Mouse (Mus musculus): Measurements from ENCODE around the gene Ccdc73. TPM values are rescaled to one million over a fixed set of nuclear protein-coding genes. Genes with fewer than 3 reads are reported as not detected.
"Not testable (repeated sequence)": the region's sequence is repeated elsewhere in the genome, so short reads cannot be mapped to it uniquely, and the experiment has no call there.

Gene Ccdc73
- 1.1 TPM in 1 of 2 replicates, not detected in the other for polyA plus RNA-seq (2012; rRNA removed)

- no peaks in the 10 kb centered on the region for H3K4me1 ChIP-seq (ENCODE audit: control insufficient read depth, insufficient read depth, low read length)
- TF ChIP-seq CTCF (IDR thresholded peaks at IDR 0.05; ENCODE audit: insufficient read depth, low read length) (no peak), POLR2A (IDR thresholded peaks at IDR 0.05; ENCODE audit: borderline replicate concordance, extremely low read depth, low read depth, low read length) (no peak)
- DNase-seq = no peak
- no peak within 1 kb of the TSS for H3K4me3 ChIP-seq (replicated peaks; ENCODE audit: extremely low read depth, low read depth, low read length)
- 81% methylated on average over 13 of the region's 13 CpGs for WGBS
These were observed at the start of gene Ccdc73 for GRCm38 (mm10) chr2:104867282-104867855. Ccdc73 (plus strand) TSS chr2:104867805.

DNA sequence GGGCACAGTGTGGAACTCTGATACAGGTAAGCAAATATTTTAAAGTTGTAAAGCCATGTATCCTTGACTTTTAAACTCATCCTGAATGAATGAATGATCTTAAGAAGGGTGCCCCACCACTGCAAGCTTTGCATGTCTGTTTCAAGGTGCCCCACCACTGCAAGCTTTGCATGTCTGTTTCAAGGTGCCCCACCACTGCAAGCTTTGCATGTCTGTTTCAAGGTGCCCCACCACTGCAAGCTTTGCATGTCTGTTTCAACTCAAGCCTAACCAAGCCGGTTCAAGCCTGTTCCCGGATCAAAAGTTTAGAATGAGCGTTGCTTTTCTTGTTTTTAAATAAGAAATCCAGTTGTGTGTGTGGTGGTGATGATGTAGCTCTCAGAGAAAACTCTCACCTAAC is 48.8 kb upstream of the Ccdc73 start:
- DNase-seq; H3K4me1 ChIP-seq (ENCODE audit: control insufficient read depth, insufficient read depth, low read length); H3K4me3 ChIP-seq (replicated peaks; ENCODE audit: extremely low read depth, low read depth, low read length): not testable (repeated sequence)
- 93% methylated on average over 3 of the region's 3 CpGs for whole genome bisulfite sequencing

DNA sequence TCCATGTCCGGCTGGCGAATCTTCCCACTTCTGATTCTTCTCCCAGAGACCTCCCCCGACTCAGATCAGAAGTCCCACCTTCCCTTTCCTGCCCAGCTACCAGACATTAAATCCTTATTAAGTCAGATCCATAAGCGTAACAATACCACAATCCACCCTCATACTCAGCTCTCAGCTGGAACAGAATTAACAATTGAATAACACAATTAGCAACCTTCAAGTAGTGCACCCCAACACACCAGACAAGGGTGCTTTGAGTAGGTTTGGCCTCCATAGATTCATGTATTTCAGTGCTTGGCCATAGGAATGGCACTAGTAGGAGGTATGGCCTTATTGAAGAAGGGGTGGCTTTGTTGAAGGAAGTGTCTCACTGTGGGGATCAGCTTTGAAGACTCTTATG is 41.4 kb upstream of the Ccdc73 start:
- 90% methylated on average over 4 of the region's 4 CpGs for WGBS
- TF ChIP-seq CTCF (IDR thresholded peaks at IDR 0.05; ENCODE audit: insufficient read depth, low read length) (no peak), POLR2A (IDR thresholded peaks at IDR 0.05; ENCODE audit: borderline replicate concordance, extremely low read depth, low read depth, low read length) (no peak)
- Histone ChIP-seq H3K4me1 (ENCODE audit: control insufficient read depth, insufficient read depth, low read length) (no peaks in the 10 kb centered on the region), H3K4me3 (replicated peaks; ENCODE audit: extremely low read depth, low read depth, low read length) (no peak overlapping the region)
- DNase-seq = no peak

- no peak for DNase-seq
- TF ChIP-seq POLR2A (IDR thresholded peaks at IDR 0.05; ENCODE audit: borderline replicate concordance, extremely low read depth, low read depth, low read length) (no peak), CTCF (IDR thresholded peaks at IDR 0.05; ENCODE audit: insufficient read depth, low read length) (no peak)
- no peak overlapping the region for H3K4me3 ChIP-seq (replicated peaks; ENCODE audit: extremely low read depth, low read depth, low read length)
- WGBS = 48% methylated on average over 2 of the region's 2 CpGs
- H3K4me1 ChIP-seq (ENCODE audit: control insufficient read depth, insufficient read depth, low read length) = no peaks in the 10 kb centered on the region; the same call in 1 of the 2 replicates
These were observed 35.1 kb upstream of the Ccdc73 start for GRCm38 (mm10) chr2:104832486-104832885.

DNA sequence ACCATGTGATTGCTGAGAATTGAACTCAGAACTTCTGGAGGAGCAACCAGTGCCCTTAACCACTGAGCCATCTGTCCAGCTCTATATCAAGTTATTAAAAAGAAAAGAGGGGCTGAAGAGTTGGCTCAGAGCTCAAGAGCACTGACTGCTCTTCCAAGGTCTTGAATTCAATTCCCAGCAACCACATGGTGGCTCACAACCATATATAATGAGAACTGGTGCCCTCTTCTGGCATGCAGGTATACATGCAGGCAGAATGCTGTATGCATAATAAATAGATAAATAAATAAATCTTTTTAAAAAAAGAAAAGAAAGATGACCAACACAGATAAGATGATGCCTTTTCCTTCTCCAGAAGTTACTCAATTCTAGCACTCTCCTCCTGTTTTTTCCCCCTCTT is 26.6 kb upstream of the Ccdc73 start:
- no peak for TF ChIP-seq CTCF (IDR thresholded peaks at IDR 0.05; ENCODE audit: insufficient read depth, low read length)
- H3K4me1 ChIP-seq (ENCODE audit: control insufficient read depth, insufficient read depth, low read length) = no peaks in the 10 kb centered on the region
- H3K4me3 ChIP-seq (replicated peaks; ENCODE audit: extremely low read depth, low read depth, low read length) = no peak overlapping the region
- no peak for DNase-seq

- no peak for TF ChIP-seq POLR2A (IDR thresholded peaks at IDR 0.05; ENCODE audit: borderline replicate concordance, extremely low read depth, low read depth, low read length)
- no peak for TF ChIP-seq CTCF (IDR thresholded peaks at IDR 0.05; ENCODE audit: insufficient read depth, low read length)
- WGBS = 72% methylated on average over 7 of the region's 7 CpGs
- DNase-seq = no peak
- H3K4me1 ChIP-seq (ENCODE audit: control insufficient read depth, insufficient read depth, low read length) = no peaks in the 10 kb centered on the region
- no peak overlapping the region for H3K4me3 ChIP-seq (replicated peaks; ENCODE audit: extremely low read depth, low read depth, low read length)
These were observed 25.9 kb upstream of the Ccdc73 start for GRCm38 (mm10) chr2:104841736-104842135.

DNA sequence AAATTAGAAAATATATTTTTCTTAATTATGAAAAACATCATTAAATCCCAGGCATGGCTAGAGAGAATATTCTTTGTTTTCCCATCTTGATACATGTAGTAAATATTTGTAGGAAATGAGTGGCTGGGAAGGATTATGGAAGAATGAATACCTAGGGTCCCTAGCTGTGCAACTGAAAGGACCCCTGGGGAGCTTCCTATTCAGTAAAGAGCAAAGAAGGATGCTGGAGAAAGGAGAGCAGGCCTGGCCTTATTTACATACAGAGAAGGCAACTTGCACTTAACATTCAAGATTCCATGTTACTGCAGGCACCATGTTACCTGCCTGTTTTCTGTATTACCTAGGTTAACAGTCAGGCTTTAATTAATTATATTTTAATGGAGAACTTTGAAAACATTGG is 25.0 kb upstream of the Ccdc73 start:
- no peaks in the 10 kb centered on the region for H3K4me1 ChIP-seq (ENCODE audit: control insufficient read depth, insufficient read depth, low read length)

DNA sequence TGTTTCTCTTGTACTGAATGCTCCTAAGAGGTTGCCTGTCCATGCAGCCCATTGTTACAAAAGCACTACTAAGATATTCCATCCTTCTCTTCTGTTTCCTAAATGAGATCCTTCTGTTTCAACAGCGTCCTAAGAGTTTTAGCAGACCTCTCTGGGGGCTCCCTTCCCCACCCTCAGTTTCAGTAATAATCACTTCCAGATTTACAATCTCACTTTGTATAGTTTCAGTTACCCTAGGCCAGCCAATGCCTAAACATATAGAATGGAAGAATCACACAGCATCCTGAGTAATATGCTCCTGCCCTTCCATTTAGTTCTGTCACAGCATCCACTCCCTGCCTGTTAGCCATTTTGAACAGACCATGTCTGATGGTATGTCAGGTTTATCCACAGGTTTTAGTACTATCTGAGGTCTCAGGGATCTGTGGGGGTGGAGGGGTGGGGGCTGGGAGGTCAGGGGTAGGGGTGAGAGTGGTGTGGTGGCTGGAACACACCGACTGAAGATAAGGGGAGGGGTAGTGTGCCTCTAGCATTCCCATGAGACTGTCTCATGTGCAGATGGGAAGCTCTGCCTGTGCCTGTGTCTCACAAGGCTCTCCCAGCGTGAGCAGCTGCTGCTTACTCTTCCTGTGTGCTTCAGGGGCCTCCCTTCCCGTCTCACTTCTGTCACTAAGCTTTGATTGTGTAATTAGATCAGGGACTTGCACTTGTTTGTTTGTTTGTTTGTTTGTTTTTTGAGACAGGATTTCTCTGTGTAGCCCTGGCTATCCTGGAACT is 20.8 kb upstream of the Ccdc73 start:
- WGBS = 53% methylated on average over 4 of the region's 4 CpGs
- TF ChIP-seq POLR2A (IDR thresholded peaks at IDR 0.05; ENCODE audit: borderline replicate concordance, extremely low read depth, low read depth, low read length) (no peak), CTCF (IDR thresholded peaks at IDR 0.05; ENCODE audit: insufficient read depth, low read length) (no peak)

More for the DNA sequence above, 25.0 kb upstream of the Ccdc73 start:
- no peak for TF ChIP-seq CTCF (IDR thresholded peaks at IDR 0.05; ENCODE audit: insufficient read depth, low read length)
- TF ChIP-seq POLR2A (IDR thresholded peaks at IDR 0.05; ENCODE audit: borderline replicate concordance, extremely low read depth, low read depth, low read length) = no peak
- DNase-seq = no peak
- H3K4me3 ChIP-seq (replicated peaks; ENCODE audit: extremely low read depth, low read depth, low read length) = no peak overlapping the region

GRCm38 (mm10) chr2:104847645-104848044 is 20.0 kb upstream of the Ccdc73 start:
- no peak for DNase-seq
- TF ChIP-seq POLR2A (IDR thresholded peaks at IDR 0.05; ENCODE audit: borderline replicate concordance, extremely low read depth, low read depth, low read length) (no peak), CTCF (IDR thresholded peaks at IDR 0.05; ENCODE audit: insufficient read depth, low read length) (no peak)
- WGBS = 44% methylated on average over 2 of the region's 2 CpGs

More for the DNA sequence above, 20.8 kb upstream of the Ccdc73 start:
- DNase-seq = no peak
- H3K4me1 ChIP-seq (ENCODE audit: control insufficient read depth, insufficient read depth, low read length) = no peaks in the 10 kb centered on the region
- H3K4me3 ChIP-seq (replicated peaks; ENCODE audit: extremely low read depth, low read depth, low read length) = no peak overlapping the region

More at GRCm38 (mm10) chr2:104847645-104848044, 20.0 kb upstream of the Ccdc73 start:
- Histone ChIP-seq H3K4me3 (replicated peaks; ENCODE audit: extremely low read depth, low read depth, low read length) (no peak overlapping the region), H3K4me1 (ENCODE audit: control insufficient read depth, insufficient read depth, low read length) (no peaks in the 10 kb centered on the region)
